Mouse (Mus musculus): ENCODE results near the gene Ciao2a. TPM values are rescaled to one million over a fixed set of nuclear protein-coding genes. Genes with fewer than 3 reads are reported as not detected.
A peak's percentile ranks its signal among the peaks of the same experiment; 100 is the strongest.

The Ciao2a gene
- polyA plus RNA-seq, 1 experiment from 2014 or later: 99.2 TPM

- H3K27me3 ChIP-seq: no peaks in the 10 kb centered on the region
- no peaks in the 10 kb centered on the region for H3K9me3 ChIP-seq
- no peak overlapping the region for H3K27ac ChIP-seq (replicated peaks)
- WGBS: 73% methylated on average over 8 of the region's 8 CpGs
- H3K36me3 ChIP-seq: peaks cover 89% of the 10 kb centered on the region
- H3K4me2 ChIP-seq: no peak overlapping the region
- no peak overlapping the region for H3K4me3 ChIP-seq
- no peaks in the 10 kb centered on the region for H3K4me1 ChIP-seq (replicated peaks)
- ATAC-seq (ENCODE audit: low read depth): no peak
- H3K9ac ChIP-seq: no peak overlapping the region
Measured at GRCm38 (mm10) chr9:66101577-66101976, 24.8 kb upstream of the Ciao2a start.

GRCm38 (mm10) chr9:66102668-66103067, 23.7 kb upstream of the Ciao2a start:
- ATAC-seq (ENCODE audit: low read depth): no peak
- H3K9me3 ChIP-seq: no peaks in the 10 kb centered on the region
- 88% methylated on average over 6 of the region's 6 CpGs for WGBS

GRCm38 (mm10) chr9:66104601-66105000, 21.8 kb upstream of the Ciao2a start:
- H3K4me2 ChIP-seq: no peak overlapping the region
- H3K4me3 ChIP-seq: no peak overlapping the region
- 94% methylated on average over 4 of the region's 4 CpGs for WGBS
- peaks cover 95% of the 10 kb centered on the region for H3K36me3 ChIP-seq
- H3K9me3 ChIP-seq: no peaks in the 10 kb centered on the region
- H3K27ac ChIP-seq (replicated peaks): no peak overlapping the region
- H3K9ac ChIP-seq: no peak overlapping the region
- H3K4me1 ChIP-seq (replicated peaks): no peaks in the 10 kb centered on the region
- no peak for ATAC-seq (ENCODE audit: low read depth)
- no peaks in the 10 kb centered on the region for H3K27me3 ChIP-seq

More at GRCm38 (mm10) chr9:66102668-66103067, 23.7 kb upstream of the Ciao2a start:
- Histone ChIP-seq H3K36me3 (peaks cover 89% of the 10 kb centered on the region), H3K27me3 (no peaks in the 10 kb centered on the region), H3K9ac (no peak overlapping the region), H3K27ac (replicated peaks) (no peak overlapping the region), H3K4me3 (no peak overlapping the region), H3K4me1 (replicated peaks) (no peaks in the 10 kb centered on the region), H3K4me2 (no peak overlapping the region)

- 92% methylated on average over 8 of the region's 8 CpGs for WGBS
- H3K4me1 ChIP-seq (replicated peaks): peaks cover 3% of the 10 kb centered on the region
- H3K36me3 ChIP-seq: peaks cover 93% of the 10 kb centered on the region
- H3K4me3 ChIP-seq: no peak overlapping the region
- no peak for ATAC-seq (ENCODE audit: low read depth)
- no peaks in the 10 kb centered on the region for H3K27me3 ChIP-seq
- H3K9ac ChIP-seq: no peak overlapping the region
- H3K4me2 ChIP-seq: no peak overlapping the region
- H3K27ac ChIP-seq (replicated peaks): no peak overlapping the region
- no peaks in the 10 kb centered on the region for H3K9me3 ChIP-seq
Measured at GRCm38 (mm10) chr9:66105168-66105567, 21.2 kb upstream of the Ciao2a start.

- no peak overlapping the region for H3K27ac ChIP-seq (replicated peaks)
- H3K9ac ChIP-seq: no peak overlapping the region
- no peak overlapping the region for H3K4me2 ChIP-seq
- 85% methylated on average over 1 of the region's 1 CpGs for WGBS
- peaks cover 14% of the 10 kb centered on the region for H3K4me1 ChIP-seq (replicated peaks)
- peaks cover 69% of the 10 kb centered on the region for H3K36me3 ChIP-seq
- no peaks in the 10 kb centered on the region for H3K27me3 ChIP-seq
- ATAC-seq (ENCODE audit: low read depth): no peak
- H3K9me3 ChIP-seq: no peaks in the 10 kb centered on the region
- H3K4me3 ChIP-seq: no peak overlapping the region
Measured at GRCm38 (mm10) chr9:66109574-66109973, 16.8 kb upstream of the Ciao2a start.

GRCm38 (mm10) chr9:66110126-66110525, 16.3 kb upstream of the Ciao2a start:
- H3K4me3 ChIP-seq: no peak overlapping the region
- WGBS: 56% methylated on average over 8 of the region's 8 CpGs
- H3K9me3 ChIP-seq: no peaks in the 10 kb centered on the region
- ATAC-seq (ENCODE audit: low read depth): no peak
- no peaks in the 10 kb centered on the region for H3K27me3 ChIP-seq
- no peak overlapping the region for H3K4me2 ChIP-seq
- H3K4me1 ChIP-seq (replicated peaks): peaks cover 14% of the 10 kb centered on the region
- 0 out of 2 replicates have a peak overlapping the region, but pooled peaks have one; percentile 23 for H3K27ac ChIP-seq (replicated peaks)
- peaks cover 67% of the 10 kb centered on the region for H3K36me3 ChIP-seq
- no peak overlapping the region for H3K9ac ChIP-seq

- Histone ChIP-seq H3K36me3 (peaks cover 66% of the 10 kb centered on the region), H3K27ac (replicated peaks) (0 out of 2 replicates have a peak overlapping the region, but pooled peaks have one; percentile 25), H3K4me2 (no peak overlapping the region), H3K9me3 (no peaks in the 10 kb centered on the region), H3K9ac (no peak overlapping the region), H3K4me3 (no peak overlapping the region), H3K27me3 (no peaks in the 10 kb centered on the region), H3K4me1 (replicated peaks) (peaks cover 14% of the 10 kb centered on the region)
- WGBS: 28% methylated on average over 8 of the region's 8 CpGs
- ATAC-seq (ENCODE audit: low read depth): no peak
Measured at GRCm38 (mm10) chr9:66110611-66111379, 15.6 kb upstream of the Ciao2a start.

GRCm38 (mm10) chr9:66114341-66114740, 12.1 kb upstream of the Ciao2a start:
- WGBS: 92% methylated on average over 3 of the region's 3 CpGs
- H3K4me3 ChIP-seq: no peak overlapping the region
- H3K9me3 ChIP-seq: no peaks in the 10 kb centered on the region

GRCm38 (mm10) chr9:66116890-66117289, 9.5 kb upstream of the Ciao2a start:
- Histone ChIP-seq H3K4me1 (replicated peaks) (peaks cover 23% of the 10 kb centered on the region), H3K9ac (no peak overlapping the region), H3K9me3 (no peaks in the 10 kb centered on the region), H3K27ac (replicated peaks) (peak overlapping the region; percentile 61), H3K4me2 (no peak overlapping the region), H3K4me3 (no peak overlapping the region), H3K27me3 (no peaks in the 10 kb centered on the region), H3K36me3 (peaks cover 27% of the 10 kb centered on the region)
- ATAC-seq (ENCODE audit: low read depth): no peak
- WGBS: 57% methylated on average over 8 of the region's 8 CpGs

More at GRCm38 (mm10) chr9:66114341-66114740, 12.1 kb upstream of the Ciao2a start:
- H3K36me3 ChIP-seq: peaks cover 36% of the 10 kb centered on the region
- H3K27ac ChIP-seq (replicated peaks): no peak overlapping the region
- H3K4me2 ChIP-seq: no peak overlapping the region
- H3K9ac ChIP-seq: no peak overlapping the region
- no peaks in the 10 kb centered on the region for H3K27me3 ChIP-seq
- ATAC-seq (ENCODE audit: low read depth): no peak
- peaks cover 20% of the 10 kb centered on the region for H3K4me1 ChIP-seq (replicated peaks)

GRCm38 (mm10) chr9:66119498-66119897, 6.9 kb upstream of the Ciao2a start:
- Histone ChIP-seq H3K27me3 (no peaks in the 10 kb centered on the region), H3K4me3 (no peak overlapping the region), H3K4me2 (no peak overlapping the region), H3K4me1 (replicated peaks) (peaks cover 42% of the 10 kb centered on the region), H3K27ac (replicated peaks) (no peak overlapping the region), H3K36me3 (peaks cover 14% of the 10 kb centered on the region), H3K9me3 (no peaks in the 10 kb centered on the region), H3K9ac (no peak overlapping the region)
- no peak for ATAC-seq (ENCODE audit: low read depth)
- WGBS: 97% methylated on average over 2 of the region's 2 CpGs

GRCm38 (mm10) chr9:66120106-66120505, 6.3 kb upstream of the Ciao2a start:
- H3K27ac ChIP-seq (replicated peaks): no peak overlapping the region
- no peaks in the 10 kb centered on the region for H3K27me3 ChIP-seq
- no peaks in the 10 kb centered on the region for H3K9me3 ChIP-seq
- no peak for ATAC-seq (ENCODE audit: low read depth)
- H3K4me3 ChIP-seq: no peak overlapping the region
- WGBS: 97% methylated on average over 4 of the region's 4 CpGs
- H3K4me1 ChIP-seq (replicated peaks): peaks cover 43% of the 10 kb centered on the region
- no peak overlapping the region for H3K9ac ChIP-seq
- H3K36me3 ChIP-seq: peaks cover 10% of the 10 kb centered on the region; the same call in 1 of the 2 replicates
- no peak overlapping the region for H3K4me2 ChIP-seq

- H3K27ac ChIP-seq (replicated peaks): peak overlapping the region; percentile 49; the same call in 1 of the 2 replicates
Measured at GRCm38 (mm10) chr9:66120945-66121344, 5.5 kb upstream of the Ciao2a start.

More at GRCm38 (mm10) chr9:66120945-66121344, 5.5 kb upstream of the Ciao2a start:
- no peak for ATAC-seq (ENCODE audit: low read depth)
- Histone ChIP-seq H3K27me3 (no peaks in the 10 kb centered on the region), H3K4me3 (no peak overlapping the region), H3K4me2 (no peak overlapping the region), H3K9me3 (no peaks in the 10 kb centered on the region), H3K9ac (no peak overlapping the region), H3K36me3 (peaks cover 4% of the 10 kb centered on the region; the same call in 1 of the 2 replicates), H3K4me1 (replicated peaks) (peaks cover 52% of the 10 kb centered on the region)
- WGBS: 69% methylated on average over 3 of the region's 3 CpGs
